Mouse (Mus musculus) T-helper 1 cell (primary cell): ENCODE data around the gene Slc25a12.

ENCODE experiments used
- in situ Hi-C: fragments of 300-600 bp; cut with MboI, MseI; formaldehyde crosslinking; loops from one replicate; pipeline ENCODE4 v1.15.1; 2025; ENCODE audit warnings: high pct_unique_total_duplicates

Gene Slc25a12

GRCm38 (mm10) chr2:71309726-71310125 is 57.8 kb downstream of the Slc25a12 start:
- in situ Hi-C loops: no loop called here

GRCm38 (mm10) chr2:71306357-71306756 is 61.2 kb downstream of the Slc25a12 start:
- in situ Hi-C loops: no loop called here

GRCm38 (mm10) chr2:71304821-71305220 is 62.7 kb downstream of the Slc25a12 start:
- in situ Hi-C loops: loop anchor here (5.0 kb wide), 1 partner anchor 357 kb away; no protein-coding TSS in a partner anchor

- in situ Hi-C loops: loop anchor here (5.0 kb wide), 1 partner anchor 359 kb away; no protein-coding TSS in a partner anchor
Measured at GRCm38 (mm10) chr2:71303221-71303620, 64.3 kb downstream of the Slc25a12 start.

- in situ Hi-C loops: loop anchor here (5.0 kb wide), 1 partner anchor 360 kb away; no protein-coding TSS in a partner anchor
Measured at GRCm38 (mm10) chr2:71302156-71302663, 65.3 kb downstream of the Slc25a12 start.

GRCm38 (mm10) chr2:71298729-71299128 is 68.8 kb downstream of the Slc25a12 start:
- in situ Hi-C loops: no loop called here

GRCm38 (mm10) chr2:71297501-71297900 is 70.0 kb downstream of the Slc25a12 start:
- in situ Hi-C loops: no loop called here

- in situ Hi-C loops: no loop called here
Measured at GRCm38 (mm10) chr2:71295844-71296243, 71.7 kb downstream of the Slc25a12 start.

GRCm38 (mm10) chr2:71294489-71294888 is 73.1 kb downstream of the Slc25a12 start:
- in situ Hi-C loops: no loop called here

- in situ Hi-C loops: no loop called here
Measured at GRCm38 (mm10) chr2:71293983-71294382, 73.6 kb downstream of the Slc25a12 start.

GRCm38 (mm10) chr2:71291566-71291965 is 76.0 kb downstream of the Slc25a12 start:
- in situ Hi-C loops: no loop called here

- in situ Hi-C loops: no loop called here
Measured at GRCm38 (mm10) chr2:71290107-71290775, 77.3 kb downstream of the Slc25a12 start.

- in situ Hi-C loops: no loop called here
Measured at GRCm38 (mm10) chr2:71281981-71282380, 85.6 kb downstream of the Slc25a12 start.

- in situ Hi-C loops: no loop called here
Measured at GRCm38 (mm10) chr2:71278791-71279775, 88.5 kb downstream of the Slc25a12 start.

GRCm38 (mm10) chr2:71275734-71276133 is 91.8 kb downstream of the Slc25a12 start:
- in situ Hi-C loops: no loop called here

- in situ Hi-C loops: no loop called here
Measured at GRCm38 (mm10) chr2:71273955-71274679, 93.4 kb downstream of the Slc25a12 start.

GRCm38 (mm10) chr2:71270085-71270484 is 97.5 kb downstream of the Slc25a12 start:
- in situ Hi-C loops: no loop called here

GRCm38 (mm10) chr2:71269332-71269731 is 98.2 kb downstream of the Slc25a12 start:
- in situ Hi-C loops: no loop called here

- in situ Hi-C loops: no loop called here
Measured at GRCm38 (mm10) chr2:71268691-71269090, 98.9 kb downstream of the Slc25a12 start.

- in situ Hi-C loops: no loop called here
Measured at GRCm38 (mm10) chr2:71264585-71264984, 103.0 kb downstream of the Slc25a12 start.

GRCm38 (mm10) chr2:71256581-71256980 is 111.0 kb downstream of the Slc25a12 start:
- in situ Hi-C loops: no loop called here
